Mouse (Mus musculus) gastrocnemius, postnatal 4 days (tissue): Measurements from ENCODE around the gene Tmem104. TPM values are rescaled to one million over a fixed set of nuclear protein-coding genes. Genes with fewer than 3 reads are reported as not detected.

Experiments
- microRNA-seq: library from miRNA; unstranded; fragments of <30 nt; microRNA quantifications from one replicate; pipeline ENCODE4 v1.2.0, GENCODE M21; 2021
- total RNA-seq, 2 experiments: library from RNA; stranded (reverse); gene quantifications; 2 replicates each; pipeline ENCODE4 v1.2.3; 2021

Gene Tmem104
- total RNA-seq, 2 experiments from 2014 or later, result 8.5 to 9.8 TPM

Small RNA genes lying within 50 kb of the gene (microRNA-seq; reads per million reads assigned to microRNA genes)
- gene Gm25837, result not detected

Other genes starting within 250 kb of the Tmem104 start
- not detected for gene Cd300c, start 218.3 kb upstream of the Tmem104 start, total RNA-seq
- under 1 TPM; 0.36 to 0.47 TPM for gene Cd300ld, start 197.6 kb upstream of the Tmem104 start, total RNA-seq
- gene Cd300c2, start 185.6 kb upstream of the Tmem104 start, total RNA-seq, result 1 to 10 TPM; 1.6 to 2.2 TPM
- not detected for gene Cd300ld2, start 171.3 kb upstream of the Tmem104 start, total RNA-seq
- 1 to 10 TPM in 1 of 2 experiments, not detected in 1; 1.4 TPM for gene Cd300ld4, start 160.5 kb upstream of the Tmem104 start, total RNA-seq
- 1 to 10 TPM; 2.5 to 3.2 TPM for gene Cd300ld5, start 149.7 kb upstream of the Tmem104 start, total RNA-seq
- gene Cd300ld3, start 139.1 kb upstream of the Tmem104 start, total RNA-seq, result 1 to 10 TPM; 3.9 to 4.7 TPM
- gene Cd300e, start 125.3 kb upstream of the Tmem104 start, total RNA-seq, result under 1 TPM in 1 of 2 experiments, not detected in 1; 0.29 TPM
- 1 to 10 TPM; 1.0 to 1.3 TPM for gene Rab37, start 96.1 kb upstream of the Tmem104 start, total RNA-seq
- gene Cd300lf, start 53.5 kb upstream of the Tmem104 start, total RNA-seq, result under 1 TPM; 0.49 TPM
- gene Slc9a3r1, start 24.1 kb upstream of the Tmem104 start, total RNA-seq, result 10 to 100 TPM; 10.9 to 12.4 TPM
- gene Nat9, start 372 bp downstream of the Tmem104 start, total RNA-seq, result 10 to 100 TPM; 16.4 to 17.9 TPM
- not detected for gene Grin2c, start 79.8 kb downstream of the Tmem104 start, total RNA-seq
- 1 to 10 TPM; 6.7 to 7.7 TPM for gene Fdxr, start 89.6 kb downstream of the Tmem104 start, total RNA-seq
- under 1 TPM; 0.34 to 0.37 TPM for gene Fads6, start 110.2 kb downstream of the Tmem104 start, total RNA-seq
- not detected for gene Otop2, start 119.7 kb downstream of the Tmem104 start, total RNA-seq
- not detected for gene Ush1g, start 134.6 kb downstream of the Tmem104 start, total RNA-seq
- not detected for gene Otop3, start 147.2 kb downstream of the Tmem104 start, total RNA-seq
- gene Hid1, start 180.3 kb downstream of the Tmem104 start, total RNA-seq, result 1 to 10 TPM; 7.2 to 9.0 TPM
- gene Cdr2l, start 194.4 kb downstream of the Tmem104 start, total RNA-seq, result 10 to 100 TPM; 19.4 to 22.2 TPM
- 10 to 100 TPM; 89.6 to 94.0 TPM for gene Mrpl58, start 216.3 kb downstream of the Tmem104 start, total RNA-seq
- 100 to 1,000 TPM; 763 to 790 TPM for gene Atp5h, start 232.5 kb downstream of the Tmem104 start, total RNA-seq
- 10 to 100 TPM; 21.4 to 21.6 TPM for gene Kctd2, start 232.6 kb downstream of the Tmem104 start, total RNA-seq